Mouse (Mus musculus): ENCODE measurements around the gene Eci2. TPM values are rescaled to one million over a fixed set of nuclear protein-coding genes. Genes with fewer than 3 reads are reported as not detected.

The Eci2 gene
- polyA plus RNA-seq, 1 experiment from 2014 or later: 205 TPM

- Histone ChIP-seq H3K36me3 (ENCODE audit: control insufficient read depth, insufficient read depth) (no peaks in the 10 kb centered on the region), H3K4me2 (replicated peaks; ENCODE audit: low read depth) (no peak overlapping the region), H3K27me3 (replicated peaks; ENCODE audit: control insufficient read depth, insufficient read depth, low read length) (no peaks in the 10 kb centered on the region), H3K4me3 (ENCODE audit: low read depth, low read length) (no peak overlapping the region), H3K4me1 (replicated peaks; ENCODE audit: control insufficient read depth, insufficient read depth, low read length) (no peaks in the 10 kb centered on the region), H3K27ac (ENCODE audit: low read depth, low read length) (no peak overlapping the region), H3K9me3 (ENCODE audit: control insufficient read depth) (no peaks in the 10 kb centered on the region), H3K9ac (ENCODE audit: low read depth, low read length) (no peak overlapping the region)
- ATAC-seq: no peak
- no peak for TF ChIP-seq CTCF (IDR thresholded peaks at IDR 0.05; ENCODE audit: low read depth)
Observed at GRCm38 (mm10) chr13:34942370-34942769, 84.5 kb downstream of the Eci2 start.

- no peaks in the 10 kb centered on the region for H3K4me1 ChIP-seq (replicated peaks; ENCODE audit: control insufficient read depth, insufficient read depth, low read length)
- ATAC-seq: no peak
- WGBS: 64% methylated on average over 10 of the region's 10 CpGs
- TF ChIP-seq CTCF (IDR thresholded peaks at IDR 0.05; ENCODE audit: low read depth): no peak
- no peak overlapping the region for H3K9ac ChIP-seq (ENCODE audit: low read depth, low read length)
- H3K27ac ChIP-seq (ENCODE audit: low read depth, low read length): no peak overlapping the region
- H3K4me3 ChIP-seq (ENCODE audit: low read depth, low read length): no peak overlapping the region
- no peak overlapping the region for H3K4me2 ChIP-seq (replicated peaks; ENCODE audit: low read depth)
- no peaks in the 10 kb centered on the region; the same call in 1 of the 2 replicates for H3K36me3 ChIP-seq (ENCODE audit: control insufficient read depth, insufficient read depth)
- H3K9me3 ChIP-seq (ENCODE audit: control insufficient read depth): no peaks in the 10 kb centered on the region
- no peaks in the 10 kb centered on the region for H3K27me3 ChIP-seq (replicated peaks; ENCODE audit: control insufficient read depth, insufficient read depth, low read length)
Observed at GRCm38 (mm10) chr13:34934931-34935644, 91.8 kb downstream of the Eci2 start.

Other genes starting within 250 kb of the Eci2 start
- 44.2 and 51.2 TPM in 2 replicates for gene Prpf4b, start 151.8 kb downstream of the Eci2 start, polyA plus RNA-seq (2015; fragmentation: Nextera tagmentation; extraction: Ambion mirVana)
- 0.54 and 0.59 TPM in 2 replicates for gene Fam217a, start 102.8 kb downstream of the Eci2 start, polyA plus RNA-seq (2015; fragmentation: Nextera tagmentation; extraction: Ambion mirVana)
- gene 4933417A18Rik, start 102.7 kb downstream of the Eci2 start, polyA plus RNA-seq (2015; fragmentation: Nextera tagmentation; extraction: Ambion mirVana): not detected in 2 replicates
- 1.8 and 1.9 TPM in 2 replicates for gene Eci3, start 63.3 kb downstream of the Eci2 start, polyA plus RNA-seq (2015; fragmentation: Nextera tagmentation; extraction: Ambion mirVana)

Data from intestine, postnatal 0 days (tissue).